Mouse (Mus musculus) testis, adult 2 months (tissue): ENCODE results near the gene Enpp7. TPM values are rescaled to one million over a fixed set of nuclear protein-coding genes. Genes with fewer than 3 reads are reported as not detected.

Experiments used
- H3K27ac ChIP-seq: fragments of 200-500 bp; 2 replicates; pipeline ENCODE4 v1.5.1; 2012; ENCODE audit warnings: low read depth, low read length; ENCODE audit not compliant: control insufficient read depth, insufficient read depth
- H3K27me3 ChIP-seq: fragments of 200-500 bp; 2 replicates; pipeline ENCODE4 v1.6.1; 2012; ENCODE audit warnings: mild to moderate bottlenecking, low read length, moderate library complexity; ENCODE audit not compliant: control insufficient read depth, insufficient read depth
- H3K36me3 ChIP-seq: fragments of 200-500 bp; 2 replicates; pipeline ENCODE4 v1.6.1; 2012; ENCODE audit warnings: mild to moderate bottlenecking, low read length; ENCODE audit not compliant: control insufficient read depth, insufficient read depth
- H3K4me1 ChIP-seq: fragments of 200-500 bp; 2 replicates; pipeline ENCODE4 v1.6.1; 2012; ENCODE audit warnings: low read length; ENCODE audit not compliant: control insufficient read depth, insufficient read depth
- H3K4me3 ChIP-seq: fragments of 200-500 bp; 2 replicates; pipeline ENCODE4 v1.5.1; 2012; ENCODE audit warnings: low read depth, mild to moderate bottlenecking, low read length, moderate library complexity, mixed read lengths; ENCODE audit not compliant: control insufficient read depth
- CTCF ChIP-seq: fragments of 200-500 bp; IDR thresholded peaks from 2 replicates; pipeline ENCODE4 v1.5.1; 2012; ENCODE audit warnings: low read depth, mild to moderate bottlenecking, inconsistent platforms, low read length, moderate library complexity; ENCODE audit not compliant: control insufficient read depth, insufficient read depth, insufficient replicate concordance
- POLR2A ChIP-seq: fragments of 200-500 bp; IDR thresholded peaks from 2 replicates; pipeline ENCODE4 v1.6.1; 2012; ENCODE audit warnings: low read depth, mild to moderate bottlenecking, inconsistent platforms, low read length, moderate library complexity; ENCODE audit not compliant: control insufficient read depth
- polyA plus RNA-seq: library from polyadenylated mRNA; depleted of rRNA; stranded (reverse); fragments of >200 nt; gene quantifications from 2 replicates; pipeline ENCODE4 v1.2.3, GENCODE M21; 2012

The Enpp7 gene
- polyA plus RNA-seq, 1 experiment = not detected

DNA sequence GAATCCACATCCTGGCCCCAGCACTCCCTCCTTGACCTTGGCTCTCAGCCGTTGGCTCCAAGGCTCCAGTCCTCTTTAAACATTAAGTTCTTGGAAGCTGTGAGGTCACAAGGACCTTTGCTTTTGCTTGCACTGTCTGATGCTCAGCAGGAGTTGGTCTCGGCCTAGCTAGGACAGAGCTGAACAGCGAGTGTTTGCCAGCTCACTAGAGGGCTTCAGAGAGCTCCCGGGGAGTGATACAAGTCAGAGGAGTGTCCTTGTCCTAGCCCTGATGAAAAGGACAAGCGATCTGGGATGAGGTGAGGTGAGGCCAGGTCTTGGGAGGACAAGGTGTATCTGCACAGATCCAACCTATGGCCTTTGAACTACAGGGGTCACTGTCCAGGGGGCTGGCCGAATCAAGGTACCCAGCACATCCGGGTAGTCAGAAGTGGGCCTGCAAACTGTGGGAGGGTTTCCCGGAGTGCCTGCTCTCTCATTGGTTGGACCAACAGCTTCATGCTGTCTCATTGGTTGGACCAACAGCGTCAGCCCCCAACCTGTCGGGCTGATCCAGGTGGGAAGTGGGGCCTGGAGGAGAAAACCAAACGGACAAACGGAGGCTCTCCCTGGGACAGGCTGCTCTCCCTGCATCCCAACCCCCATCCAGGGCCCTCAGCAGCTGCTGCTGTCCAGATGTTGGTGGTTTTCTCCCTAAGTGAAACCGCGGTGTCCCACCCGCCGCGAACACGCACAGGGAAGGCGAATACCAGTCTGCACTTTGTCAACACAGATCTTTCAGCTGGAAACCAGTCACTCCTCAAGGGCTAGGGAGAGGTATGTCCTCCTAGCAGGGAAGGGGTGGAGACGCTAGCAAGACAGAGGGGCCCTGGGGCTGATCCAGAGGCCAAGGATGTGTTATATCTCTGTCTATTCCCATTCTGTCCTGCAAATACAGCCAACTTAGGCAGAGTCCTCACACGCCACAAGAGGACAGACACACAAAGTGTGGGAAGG, 19.8 kb downstream of the Enpp7 start:
- Histone ChIP-seq H3K4me3 (peak overlapping the region; percentile 96), H3K4me1 (peaks cover 17% of the 10 kb centered on the region), H3K36me3 (no peaks in the 10 kb centered on the region), H3K27me3 (no peaks in the 10 kb centered on the region), H3K27ac (peak overlapping the region; percentile 89)
- no peak for TF ChIP-seq CTCF
- peak; percentile 69; the same call in 1 of the 2 replicates for TF ChIP-seq POLR2A

- TF ChIP-seq POLR2A (no peak), CTCF (no peak)
- Histone ChIP-seq H3K27me3 (no peaks in the 10 kb centered on the region), H3K36me3 (no peaks in the 10 kb centered on the region), H3K4me1 (no peaks in the 10 kb centered on the region), H3K4me3 (no peak overlapping the region), H3K27ac (no peak overlapping the region)
These were observed 26.5 kb downstream of the Enpp7 start for GRCm38 (mm10) chr11:119014455-119014854.

GRCm38 (mm10) chr11:119017506-119017905, 29.5 kb downstream of the Enpp7 start:
- TF ChIP-seq POLR2A = no peak
- TF ChIP-seq CTCF = no peak
- Histone ChIP-seq H3K36me3 (no peaks in the 10 kb centered on the region), H3K4me3 (no peak overlapping the region), H3K4me1 (peaks cover 4% of the 10 kb centered on the region), H3K27ac (no peak overlapping the region), H3K27me3 (no peaks in the 10 kb centered on the region)

DNA sequence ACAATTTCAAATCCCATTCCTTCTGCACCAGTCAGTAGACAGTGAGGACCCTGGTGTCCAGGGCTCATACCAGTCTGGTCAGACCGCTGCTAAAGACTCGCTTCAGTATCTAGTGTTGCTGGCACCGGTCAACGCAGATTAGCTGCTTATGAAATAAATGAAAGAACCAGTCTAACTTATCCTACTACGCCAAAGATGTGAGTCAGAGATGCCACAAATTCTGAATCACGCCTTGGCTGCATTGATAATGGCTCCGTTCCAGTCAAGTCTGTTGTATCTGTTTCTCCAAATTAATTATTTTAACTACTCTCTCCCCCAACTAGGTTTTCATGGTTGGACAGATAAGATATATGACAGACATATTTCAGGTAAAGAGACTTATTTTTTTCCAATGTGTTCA, 33.2 kb downstream of the Enpp7 start:
- no peak overlapping the region for H3K27ac ChIP-seq
- no peak for TF ChIP-seq CTCF
- no peak for TF ChIP-seq POLR2A
- no peak overlapping the region for H3K4me3 ChIP-seq
- H3K36me3 ChIP-seq = no peaks in the 10 kb centered on the region
- H3K4me1 ChIP-seq = peaks cover 8% of the 10 kb centered on the region
- no peaks in the 10 kb centered on the region for H3K27me3 ChIP-seq

DNA sequence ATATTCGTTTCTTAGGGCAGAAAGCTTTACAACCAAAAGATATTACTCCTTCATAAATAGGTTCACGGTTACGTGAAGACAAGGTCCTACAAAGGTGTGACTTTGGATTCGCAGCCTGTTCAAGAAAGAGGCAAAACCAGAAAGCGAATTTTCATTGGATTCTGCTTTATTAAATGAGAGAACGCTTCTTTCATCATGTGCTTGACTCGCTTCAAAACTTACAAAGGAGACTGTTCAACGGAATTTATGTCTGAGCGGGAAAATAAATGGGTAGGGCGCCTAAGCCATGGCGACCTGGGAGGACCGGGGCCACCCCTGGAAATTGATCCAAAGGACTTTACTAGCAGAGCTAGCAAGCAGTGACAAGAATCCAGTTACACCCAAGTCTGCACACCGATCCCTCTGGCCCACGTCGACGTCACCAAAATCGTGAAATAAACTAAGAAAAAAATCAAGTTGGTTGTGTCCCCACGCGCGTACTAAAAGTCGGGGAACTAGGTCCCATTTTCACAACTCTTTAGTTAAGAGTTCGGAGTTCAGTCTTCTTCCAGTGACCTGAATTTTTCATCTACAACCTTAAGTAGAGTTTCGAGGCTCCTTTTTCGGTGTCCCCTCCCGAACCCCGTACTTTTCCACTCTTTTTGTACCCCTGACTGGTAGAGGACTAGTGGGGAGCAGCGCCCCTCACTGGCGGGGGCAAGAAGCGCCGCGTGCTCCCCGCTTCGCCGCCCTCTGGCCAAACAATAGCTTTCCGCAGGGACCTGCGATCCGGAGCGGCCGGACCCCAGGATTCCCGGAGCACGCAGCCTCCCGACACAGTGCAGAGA, 34.3 kb downstream of the Enpp7 start:
- no peak for TF ChIP-seq POLR2A
- peak; percentile 35; the same call in 1 of the 2 replicates for TF ChIP-seq CTCF
- H3K27ac ChIP-seq = no peak overlapping the region
- H3K4me3 ChIP-seq = peak overlapping the region; percentile 83
- H3K27me3 ChIP-seq = no peaks in the 10 kb centered on the region
- H3K36me3 ChIP-seq = no peaks in the 10 kb centered on the region
- peaks cover 8% of the 10 kb centered on the region for H3K4me1 ChIP-seq

DNA sequence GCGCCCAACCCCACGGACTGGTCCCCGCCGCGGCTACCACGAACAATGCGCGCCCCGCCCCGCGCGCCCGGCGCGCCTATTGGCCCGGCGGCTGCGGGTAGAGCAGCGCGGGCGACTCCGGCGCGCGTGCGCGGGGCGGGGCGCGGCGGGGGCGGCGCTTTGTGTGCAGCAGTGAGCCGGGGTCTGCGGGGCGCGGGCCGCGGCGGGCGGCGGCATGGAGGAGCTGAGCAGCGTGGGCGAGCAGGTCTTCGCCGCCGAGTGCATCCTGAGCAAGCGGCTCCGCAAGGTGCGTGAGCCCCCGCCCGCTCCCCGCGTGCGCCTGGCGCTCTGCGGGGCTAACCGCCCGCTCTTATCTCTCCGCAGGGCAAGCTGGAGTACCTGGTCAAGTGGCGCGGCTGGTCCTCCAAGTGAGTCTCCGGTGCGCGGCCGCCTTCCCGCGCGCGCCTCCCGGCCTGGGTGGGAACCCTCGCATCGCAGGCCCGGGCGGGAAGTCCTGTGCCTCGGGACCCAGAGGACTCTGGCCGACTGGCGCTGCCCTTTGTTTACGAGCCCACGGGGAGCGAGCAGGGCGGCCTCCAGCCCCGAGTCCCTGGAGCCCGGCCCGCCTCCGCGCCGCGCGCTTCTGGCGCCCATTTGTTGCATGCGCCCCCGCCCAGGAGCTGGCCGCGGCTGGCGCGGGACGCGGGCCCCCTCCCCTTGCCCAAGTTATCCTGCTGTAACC, 35.1 kb downstream of the Enpp7 start, which contains the start of gene Cbx2:
Gene Cbx2, plus strand, starts transcription at position 68 of the 721 bp plus-strand sequence.
- H3K27ac ChIP-seq = 0 out of 2 replicates have a peak within 1 kb of the TSS, but pooled peaks have one; percentile 10
- no peak for TF ChIP-seq POLR2A
- TF ChIP-seq CTCF = no peak
- H3K4me1 ChIP-seq = peaks cover 8% of the 10 kb centered on the region

More for the DNA sequence above, 35.1 kb downstream of the Enpp7 start, which contains the start of gene Cbx2:
- Histone ChIP-seq H3K36me3 (no peaks in the 10 kb centered on the region), H3K27me3 (no peaks in the 10 kb centered on the region), H3K4me3 (peak within 1 kb of the TSS; percentile 83)
